Mouse (Mus musculus): ENCODE measurements around the gene Gfod2.

The Gfod2 gene

GRCm38 (mm10) chr8:105758277-105759108 lies at the start of gene Gfod2:
Gene Gfod2, minus strand, starts transcription at chr8:105758664.
- DNase-seq = peak; percentile 97 to 98

GRCm38 (mm10) chr8:105807766-105808165 lies 49.3 kb upstream of the Gfod2 start:
- DNase-seq = no peak

DNA sequence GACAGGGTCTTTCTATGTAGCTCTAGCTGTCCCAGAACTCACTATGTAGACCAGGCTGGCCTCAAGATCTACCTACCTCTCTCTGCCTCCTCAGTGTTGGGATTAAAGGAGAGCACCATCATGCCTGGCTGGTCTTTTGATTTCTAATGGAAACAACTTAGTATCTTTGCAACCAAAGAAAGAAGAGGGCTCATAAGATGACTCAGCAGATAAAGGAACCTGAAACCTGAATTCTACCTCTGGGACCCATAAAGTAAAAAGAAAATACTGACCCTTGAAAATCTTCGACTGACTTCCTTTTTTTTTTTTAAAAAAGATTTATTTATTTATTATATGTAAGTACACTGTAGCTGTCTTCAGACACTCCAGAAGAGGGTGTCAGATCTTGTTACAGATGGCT lies 47.5 kb upstream of the Gfod2 start:
- DNase-seq = no peak

GRCm38 (mm10) chr8:105805346-105805745 lies 46.9 kb upstream of the Gfod2 start:
- DNase-seq = no peak

DNA sequence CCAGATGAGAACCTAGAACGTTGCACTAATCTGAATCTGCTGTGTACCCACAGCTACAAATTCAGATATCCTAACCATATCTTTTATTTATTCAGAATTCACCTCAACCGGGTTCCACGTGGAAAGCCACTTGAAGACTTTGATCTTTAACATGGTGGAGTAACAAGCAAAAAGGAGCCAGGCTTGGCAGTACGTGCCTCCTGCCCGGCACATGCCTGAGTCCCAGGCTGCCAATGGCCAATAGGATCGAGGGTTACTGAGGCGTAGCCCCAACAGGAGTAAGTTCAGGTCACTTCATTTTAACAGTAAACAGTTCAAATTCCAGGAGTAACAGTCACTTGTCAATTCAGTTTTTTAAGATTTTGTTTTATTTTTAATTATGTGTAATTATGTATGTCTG lies 46.3 kb upstream of the Gfod2 start:
- no peak for DNase-seq

DNA sequence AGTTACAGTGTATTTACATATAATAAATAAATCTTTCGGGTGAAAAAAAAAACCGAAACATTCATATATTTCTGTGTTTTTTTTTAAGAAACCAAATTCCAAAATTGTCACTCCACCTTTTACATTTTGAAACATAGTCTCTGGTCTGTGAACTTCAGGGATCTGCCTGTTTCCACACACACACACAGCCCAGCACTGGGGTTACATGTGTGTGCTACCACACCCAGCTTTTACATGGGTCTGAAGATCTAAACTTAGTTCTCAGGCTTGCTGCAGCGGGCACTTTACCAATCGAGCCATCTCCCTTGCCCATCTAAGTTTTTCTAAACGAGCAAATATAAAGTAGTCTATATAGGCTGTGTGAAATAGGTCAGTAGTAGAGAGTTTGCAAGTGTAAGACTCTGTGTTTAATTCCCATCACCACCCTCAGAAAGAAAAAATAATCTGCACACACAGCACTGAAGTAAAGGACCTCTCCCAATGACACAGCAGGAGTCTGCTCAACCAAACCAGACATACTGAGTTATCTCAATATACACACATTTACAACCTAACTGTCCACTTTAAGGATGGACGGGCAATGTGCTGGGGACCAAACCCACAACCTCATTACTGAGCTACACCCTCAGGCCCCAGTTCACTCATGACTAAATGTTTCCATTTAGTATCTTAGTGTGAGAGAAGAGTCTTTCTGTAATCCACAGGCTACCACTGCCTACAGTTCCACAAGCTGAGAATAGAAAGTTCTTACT lies 42.9 kb upstream of the Gfod2 start:
- DNase-seq = no peak

- DNase-seq = peak; percentile 59 to 70
These were observed 40.8 kb upstream of the Gfod2 start for GRCm38 (mm10) chr8:105799091-105799812.

DNA sequence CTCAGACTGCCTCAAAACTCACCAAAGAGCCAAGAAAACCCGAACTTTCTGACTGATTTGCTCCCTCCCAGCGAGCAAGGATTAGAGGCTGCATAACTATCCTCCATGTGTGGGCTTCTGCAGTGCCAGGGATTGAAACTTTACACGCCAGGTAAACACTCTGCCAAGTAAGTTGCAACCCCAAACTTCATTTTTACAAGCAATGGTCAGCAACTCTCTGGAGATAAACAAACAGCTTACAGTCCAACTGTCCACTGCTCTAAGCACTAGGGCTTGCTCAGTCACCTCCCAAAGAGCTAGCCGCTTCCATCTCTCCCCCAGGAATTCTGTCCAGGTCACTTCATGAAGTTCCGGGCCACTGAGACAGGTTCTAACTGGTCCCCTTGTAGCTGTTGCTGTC lies 39.9 kb upstream of the Gfod2 start:
- DNase-seq = no peak

GRCm38 (mm10) chr8:105795785-105796184 lies 37.3 kb upstream of the Gfod2 start:
- no peak for DNase-seq

DNA sequence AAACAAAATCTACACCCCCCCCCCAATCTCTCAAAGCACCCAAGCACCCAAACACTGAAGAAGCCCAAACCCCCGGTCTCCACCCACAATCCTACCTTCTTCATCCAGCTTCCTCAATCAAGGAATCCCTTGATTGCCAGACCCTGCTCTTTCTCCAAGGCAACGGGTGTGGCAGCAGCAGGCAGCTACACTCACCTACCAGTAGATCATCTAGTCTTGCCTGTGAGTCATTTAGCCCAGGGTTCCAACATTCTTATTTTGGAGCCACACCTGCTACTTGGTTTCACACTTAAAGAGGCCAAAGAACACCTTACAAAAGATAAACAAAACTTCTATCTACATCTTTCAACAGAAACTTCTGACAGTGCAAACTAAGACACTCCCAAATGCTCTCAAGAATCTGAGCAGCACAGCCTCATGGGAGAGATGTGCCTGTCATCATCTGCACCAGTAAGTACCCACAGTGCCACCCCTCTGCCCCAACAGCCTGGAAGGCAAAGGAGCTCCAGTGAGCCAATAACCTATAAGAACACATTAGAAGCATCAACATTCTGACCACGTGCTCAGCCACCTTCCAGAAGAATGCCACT lies 35.6 kb upstream of the Gfod2 start:
- no peak for DNase-seq

GRCm38 (mm10) chr8:105793331-105793730 lies 34.9 kb upstream of the Gfod2 start:
- no peak for DNase-seq

GRCm38 (mm10) chr8:105789626-105790025 lies 31.2 kb upstream of the Gfod2 start:
- no peak for DNase-seq

DNA sequence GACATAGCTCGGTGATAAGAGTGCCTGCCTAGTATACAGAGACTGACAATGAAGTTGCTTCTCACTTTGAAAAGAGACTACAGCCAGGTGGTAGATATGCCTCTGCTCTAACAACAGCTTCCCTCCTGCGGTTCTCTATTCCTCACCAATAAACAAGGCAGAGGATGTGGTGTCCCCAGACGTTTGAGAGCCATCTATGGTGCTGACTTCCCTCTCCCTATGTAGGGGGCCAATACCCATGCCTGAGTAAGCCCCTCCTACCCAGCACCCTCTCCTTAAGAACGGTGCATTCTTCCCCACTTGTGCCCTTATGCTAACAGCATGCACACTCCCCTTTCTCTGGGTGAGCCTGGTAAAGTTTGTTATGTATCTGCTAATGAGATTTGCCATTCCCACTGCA lies 30.5 kb upstream of the Gfod2 start:
- no peak for DNase-seq

DNA sequence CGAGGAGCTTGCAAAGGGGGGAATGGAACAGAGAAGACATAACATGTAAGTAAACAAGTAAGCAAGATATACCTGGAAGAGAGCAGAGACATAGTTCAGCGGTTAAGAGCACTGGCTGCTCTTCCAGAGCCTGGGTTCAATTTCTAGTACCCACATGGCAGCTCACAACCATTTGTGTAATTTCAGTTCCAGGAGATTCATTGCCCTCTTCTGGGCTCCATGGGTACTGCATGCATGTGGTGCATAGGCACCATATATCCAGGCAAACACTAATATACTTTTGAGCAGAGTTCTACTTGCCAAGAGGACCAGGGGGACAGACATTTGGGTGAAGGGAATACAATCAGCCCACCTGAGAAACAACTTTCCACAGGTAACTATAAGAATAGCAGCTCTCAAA lies 29.8 kb upstream of the Gfod2 start:
- peak; percentile 27 to 36 for DNase-seq

DNA sequence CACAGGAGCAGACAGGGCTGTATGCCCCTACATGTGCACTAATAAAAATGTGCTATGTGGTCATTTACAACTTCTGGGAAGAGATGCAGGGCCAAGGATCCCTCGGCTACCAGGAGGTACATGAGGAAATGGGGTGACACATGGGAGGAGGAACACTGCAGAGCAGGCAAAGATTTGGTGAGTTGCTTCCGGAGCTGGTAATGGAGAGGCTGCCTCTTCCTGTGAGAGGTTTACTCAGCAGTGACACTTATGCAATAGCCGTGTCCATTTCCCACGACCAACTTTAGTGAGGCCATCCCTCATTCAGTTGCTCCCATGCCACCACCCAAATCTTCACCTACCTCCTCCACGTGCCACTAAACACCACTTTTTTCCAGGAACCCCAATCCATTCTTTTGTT lies 21.8 kb upstream of the Gfod2 start:
- DNase-seq = no peak

DNA sequence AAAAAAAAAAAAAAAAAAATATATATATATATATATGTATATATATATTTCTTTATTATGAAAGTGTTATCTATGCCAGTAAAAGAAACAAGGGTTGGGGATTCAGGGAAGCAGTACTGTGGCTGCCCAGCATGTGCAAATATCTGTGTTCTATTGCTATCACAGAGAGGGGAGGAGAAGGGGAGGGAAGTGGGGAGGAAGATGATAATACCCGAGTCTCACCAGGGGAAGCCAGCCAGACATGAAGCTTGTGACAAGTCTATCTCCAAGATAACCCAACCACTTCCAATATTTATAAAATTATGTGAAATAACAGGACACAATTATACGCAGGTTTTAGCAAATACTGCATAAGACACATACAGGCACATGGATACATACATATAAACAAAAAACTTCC lies 19.4 kb upstream of the Gfod2 start:
- no peak for DNase-seq

GRCm38 (mm10) chr8:105774498-105774897 lies 16.0 kb upstream of the Gfod2 start:
- no peak for DNase-seq

GRCm38 (mm10) chr8:105773441-105773861 lies 15.0 kb upstream of the Gfod2 start:
- DNase-seq = peak; percentile 58 to 61

- no peak for DNase-seq
These were observed 13.1 kb upstream of the Gfod2 start for GRCm38 (mm10) chr8:105771398-105772175.

GRCm38 (mm10) chr8:105770609-105771008 lies 12.1 kb upstream of the Gfod2 start:
- no peak for DNase-seq

DNA sequence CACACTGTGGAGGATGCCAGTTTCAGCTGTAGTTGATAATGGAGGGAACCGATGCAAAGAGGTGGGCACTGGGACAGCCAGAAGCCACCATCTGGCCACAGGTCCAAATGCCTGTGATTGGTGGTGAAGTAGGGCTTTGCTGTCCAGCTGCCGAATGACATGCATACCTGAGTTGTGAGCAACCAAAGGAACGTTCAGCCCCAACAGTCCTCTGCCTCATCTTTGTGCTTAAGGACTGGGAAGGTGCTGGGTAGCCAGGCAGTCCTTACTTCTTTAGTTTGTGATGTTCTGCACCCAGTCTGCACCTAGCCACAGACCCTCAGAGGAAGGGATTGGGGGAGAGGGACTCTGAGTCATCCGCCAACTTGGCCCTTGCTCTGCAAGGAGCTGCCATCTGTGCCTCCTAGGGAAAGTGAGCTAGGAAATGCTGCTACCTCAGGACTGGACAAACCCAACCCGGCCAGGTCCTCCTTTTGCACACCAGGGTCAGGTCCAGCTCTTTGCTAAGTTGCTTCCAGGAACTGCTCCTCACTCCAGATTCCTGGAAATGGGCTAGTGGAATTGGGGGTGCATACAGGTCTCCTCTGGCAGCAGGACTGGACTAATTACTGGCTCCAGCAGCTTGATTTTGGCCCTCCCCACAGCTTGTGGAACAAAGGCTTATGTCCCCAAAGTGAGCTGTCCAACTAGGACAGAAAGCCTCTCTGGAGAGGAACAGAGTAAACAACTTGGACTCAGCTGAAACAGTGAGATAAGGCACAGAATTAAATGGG lies 10.2 kb upstream of the Gfod2 start:
- peak in 1 of 2 experiments; percentile 32 for DNase-seq

All from cerebellum, adult 18-20 months (tissue).